Mouse (Mus musculus): ENCODE results near the gene Pde1a. TPM values are rescaled to one million over a fixed set of nuclear protein-coding genes. Genes with fewer than 3 reads are reported as not detected.

Pde1a gene
- polyA plus RNA-seq, 1 experiment from 2014 or later = 14.6 TPM

GRCm38 (mm10) chr2:79922356-79922755 is 206.9 kb downstream of the Pde1a start:
- H3K4me2 ChIP-seq (replicated peaks) = no peak overlapping the region
- no peaks in the 10 kb centered on the region for H3K4me1 ChIP-seq
- ATAC-seq (replicated peaks) = no peak

GRCm38 (mm10) chr2:79921375-79921774 is 207.9 kb downstream of the Pde1a start:
- no peaks in the 10 kb centered on the region for H3K4me1 ChIP-seq
- no peak overlapping the region for H3K4me3 ChIP-seq
- ATAC-seq (replicated peaks) = no peak
- H3K36me3 ChIP-seq = no peaks in the 10 kb centered on the region
- no peak overlapping the region for H3K9ac ChIP-seq (replicated peaks)
- H3K27me3 ChIP-seq = no peaks in the 10 kb centered on the region
- H3K9me3 ChIP-seq = no peaks in the 10 kb centered on the region
- no peak overlapping the region for H3K4me2 ChIP-seq (replicated peaks)
- WGBS = 78% methylated on average over 4 of the region's 4 CpGs
- H3K27ac ChIP-seq (replicated peaks) = no peak overlapping the region

More at GRCm38 (mm10) chr2:79922356-79922755, 206.9 kb downstream of the Pde1a start:
- H3K27me3 ChIP-seq = no peaks in the 10 kb centered on the region
- H3K27ac ChIP-seq (replicated peaks) = no peak overlapping the region
- no peaks in the 10 kb centered on the region for H3K9me3 ChIP-seq
- no peaks in the 10 kb centered on the region for H3K36me3 ChIP-seq
- H3K4me3 ChIP-seq = no peak overlapping the region
- no peak overlapping the region for H3K9ac ChIP-seq (replicated peaks)

- no peaks in the 10 kb centered on the region for H3K36me3 ChIP-seq
- 94% methylated on average over 4 of the region's 4 CpGs for WGBS
- no peak overlapping the region for H3K27ac ChIP-seq (replicated peaks)
- no peak overlapping the region for H3K4me2 ChIP-seq (replicated peaks)
- no peaks in the 10 kb centered on the region for H3K27me3 ChIP-seq
- no peak for ATAC-seq (replicated peaks)
- no peak overlapping the region for H3K9ac ChIP-seq (replicated peaks)
- H3K4me1 ChIP-seq = no peaks in the 10 kb centered on the region
- H3K4me3 ChIP-seq = no peak overlapping the region
- H3K9me3 ChIP-seq = no peaks in the 10 kb centered on the region
These were observed 208.8 kb downstream of the Pde1a start for GRCm38 (mm10) chr2:79920438-79920837.

DNA sequence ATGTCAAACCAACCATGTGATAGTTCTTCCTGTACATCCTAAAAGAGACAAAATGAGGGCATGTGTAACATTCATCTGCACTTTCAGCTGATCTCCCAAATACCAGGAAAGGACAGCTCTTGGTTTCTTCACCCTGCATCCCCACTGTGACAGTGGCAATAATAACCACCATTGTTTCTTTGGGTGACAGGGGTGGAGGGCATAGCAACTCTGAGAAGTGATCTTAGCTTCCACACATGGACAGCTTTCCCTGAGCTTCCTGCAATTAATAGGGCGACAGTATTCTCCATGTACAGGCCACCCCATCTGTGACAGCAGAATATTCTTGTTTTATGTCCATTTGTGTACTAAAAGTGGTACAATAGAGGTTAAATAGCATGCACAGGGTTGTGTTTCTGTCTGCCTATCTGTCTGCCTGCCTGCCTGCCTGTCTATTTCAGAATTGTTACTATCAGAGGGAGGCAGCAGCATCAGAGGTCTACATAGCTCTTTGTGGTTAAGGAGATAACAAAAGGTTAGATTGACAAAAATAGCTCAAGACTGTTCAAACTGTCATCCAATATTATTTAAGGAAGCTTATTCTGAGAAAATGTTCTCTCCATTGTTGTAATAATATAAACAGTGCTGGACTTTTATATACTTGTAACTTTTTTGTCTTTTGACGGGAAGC is 227.3 kb downstream of the Pde1a start:
- no peaks in the 10 kb centered on the region for H3K4me1 ChIP-seq
- H3K36me3 ChIP-seq = no peaks in the 10 kb centered on the region
- WGBS = 83% methylated on average over 2 of the region's 2 CpGs

GRCm38 (mm10) chr2:79898522-79898921 is 230.7 kb downstream of the Pde1a start:
- 70% methylated on average over 3 of the region's 3 CpGs for WGBS
- H3K27ac ChIP-seq (replicated peaks) = no peak overlapping the region
- no peaks in the 10 kb centered on the region for H3K27me3 ChIP-seq
- H3K4me2 ChIP-seq (replicated peaks) = no peak overlapping the region
- no peaks in the 10 kb centered on the region for H3K36me3 ChIP-seq
- H3K4me3 ChIP-seq = no peak overlapping the region
- no peaks in the 10 kb centered on the region for H3K9me3 ChIP-seq
- no peak for ATAC-seq (replicated peaks)
- H3K4me1 ChIP-seq = no peaks in the 10 kb centered on the region
- H3K9ac ChIP-seq (replicated peaks) = no peak overlapping the region

More for the DNA sequence above, 227.3 kb downstream of the Pde1a start:
- no peak overlapping the region for H3K27ac ChIP-seq (replicated peaks)
- no peak for ATAC-seq (replicated peaks)
- H3K4me2 ChIP-seq (replicated peaks) = no peak overlapping the region
- no peaks in the 10 kb centered on the region for H3K27me3 ChIP-seq
- no peak overlapping the region for H3K4me3 ChIP-seq
- no peak overlapping the region for H3K9ac ChIP-seq (replicated peaks)
- H3K9me3 ChIP-seq = no peaks in the 10 kb centered on the region

GRCm38 (mm10) chr2:79892829-79893228 is 236.4 kb downstream of the Pde1a start:
- ATAC-seq (replicated peaks) = no peak
- Histone ChIP-seq H3K36me3 (no peaks in the 10 kb centered on the region), H3K4me2 (replicated peaks) (no peak overlapping the region), H3K4me3 (no peak overlapping the region), H3K9ac (replicated peaks) (no peak overlapping the region), H3K4me1 (no peaks in the 10 kb centered on the region), H3K9me3 (no peaks in the 10 kb centered on the region), H3K27ac (replicated peaks) (no peak overlapping the region), H3K27me3 (no peaks in the 10 kb centered on the region)
- WGBS = 86% methylated on average over 1 of the region's 1 CpGs

- H3K9me3 ChIP-seq = no peaks in the 10 kb centered on the region
- no peak overlapping the region for H3K4me2 ChIP-seq (replicated peaks)
- H3K27ac ChIP-seq (replicated peaks) = no peak overlapping the region
- no peak overlapping the region for H3K4me3 ChIP-seq
- H3K9ac ChIP-seq (replicated peaks) = no peak overlapping the region
- no peaks in the 10 kb centered on the region for H3K4me1 ChIP-seq
- no peak for ATAC-seq (replicated peaks)
- no peaks in the 10 kb centered on the region for H3K27me3 ChIP-seq
- H3K36me3 ChIP-seq = no peaks in the 10 kb centered on the region
- 72% methylated on average over 5 of the region's 5 CpGs for WGBS
These were observed 237.3 kb downstream of the Pde1a start for GRCm38 (mm10) chr2:79891760-79892570.

DNA sequence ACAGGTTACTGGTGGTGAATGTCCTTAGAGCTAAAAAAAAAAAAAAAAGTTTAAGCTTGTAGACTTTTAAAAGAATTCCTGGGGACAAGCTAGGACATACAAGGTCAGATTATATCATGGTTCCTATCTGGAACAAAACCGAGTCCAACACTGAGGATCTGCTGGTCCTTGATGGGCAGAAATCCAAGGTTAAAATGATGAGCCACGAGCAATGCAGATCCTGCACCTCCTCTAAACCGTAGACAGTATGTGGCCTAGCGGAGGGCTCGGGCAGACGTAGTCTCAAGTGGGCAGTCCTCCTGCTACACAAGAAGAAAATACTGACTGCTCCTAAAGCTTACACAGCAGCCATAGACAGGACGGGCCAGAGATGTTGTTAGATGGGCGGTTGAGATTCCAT is 238.5 kb downstream of the Pde1a start:
- WGBS = 90% methylated on average over 8 of the region's 8 CpGs

GRCm38 (mm10) chr2:79883631-79884350 is 245.5 kb downstream of the Pde1a start:
- WGBS = 65% methylated on average over 6 of the region's 6 CpGs
- H3K9me3 ChIP-seq = no peaks in the 10 kb centered on the region
- no peak overlapping the region for H3K9ac ChIP-seq (replicated peaks)
- no peaks in the 10 kb centered on the region for H3K27me3 ChIP-seq
- H3K36me3 ChIP-seq = no peaks in the 10 kb centered on the region
- peak; percentile 82 for ATAC-seq (replicated peaks)
- H3K4me3 ChIP-seq = no peak overlapping the region
- H3K4me1 ChIP-seq = peaks cover 5% of the 10 kb centered on the region
- no peak overlapping the region for H3K4me2 ChIP-seq (replicated peaks)
- H3K27ac ChIP-seq (replicated peaks) = peak overlapping the region; percentile 71

More for the DNA sequence above, 238.5 kb downstream of the Pde1a start:
- no peaks in the 10 kb centered on the region for H3K36me3 ChIP-seq
- H3K9ac ChIP-seq (replicated peaks) = no peak overlapping the region
- H3K4me3 ChIP-seq = no peak overlapping the region
- H3K4me2 ChIP-seq (replicated peaks) = no peak overlapping the region
- no peaks in the 10 kb centered on the region for H3K27me3 ChIP-seq
- no peaks in the 10 kb centered on the region for H3K9me3 ChIP-seq
- no peaks in the 10 kb centered on the region for H3K4me1 ChIP-seq
- no peak for ATAC-seq (replicated peaks)
- no peak overlapping the region for H3K27ac ChIP-seq (replicated peaks)

- Histone ChIP-seq H3K9ac (replicated peaks) (no peak overlapping the region), H3K4me1 (peaks cover 5% of the 10 kb centered on the region), H3K9me3 (no peaks in the 10 kb centered on the region), H3K4me3 (no peak overlapping the region), H3K36me3 (no peaks in the 10 kb centered on the region), H3K4me2 (replicated peaks) (no peak overlapping the region), H3K27ac (replicated peaks) (peak overlapping the region; percentile 71), H3K27me3 (no peaks in the 10 kb centered on the region)
- peak; percentile 39; the same call in 1 of the 2 replicates for ATAC-seq (replicated peaks)
- WGBS = 86% methylated on average over 4 of the region's 4 CpGs
These were observed 246.0 kb downstream of the Pde1a start for GRCm38 (mm10) chr2:79883210-79883609.

GRCm38 (mm10) chr2:79865275-79865999 is 263.8 kb downstream of the Pde1a start:
- no peak overlapping the region for H3K4me2 ChIP-seq (replicated peaks)
- 37% methylated on average over 9 of the region's 9 CpGs for WGBS

More at GRCm38 (mm10) chr2:79865275-79865999, 263.8 kb downstream of the Pde1a start:
- H3K4me3 ChIP-seq = no peak overlapping the region
- H3K36me3 ChIP-seq = no peaks in the 10 kb centered on the region
- no peak overlapping the region for H3K27ac ChIP-seq (replicated peaks)
- no peaks in the 10 kb centered on the region for H3K27me3 ChIP-seq
- peak; percentile 93 for ATAC-seq (replicated peaks)
- H3K4me1 ChIP-seq = no peaks in the 10 kb centered on the region
- no peaks in the 10 kb centered on the region for H3K9me3 ChIP-seq
- H3K9ac ChIP-seq (replicated peaks) = no peak overlapping the region
